Mouse (Mus musculus) hindbrain, embryonic 13.5 days (tissue): ENCODE results near the gene Apba1. TPM values are rescaled to one million over a fixed set of nuclear protein-coding genes. Genes with fewer than 3 reads are reported as not detected.

ENCODE experiments used
- ATAC-seq: fragments of 200-750 bp; cut with Nextera tagmentation; 2 replicates; pipeline ENCODE4 v1.8.0; 2017; ENCODE audit warnings: moderate TSS enrichment; ENCODE audit not compliant: low FRiP score
- H3K27ac ChIP-seq: fragments of 300-500 bp; sonication (generic); 2 replicates; pipeline ENCODE4 v1.5.1; 2015; ENCODE audit warnings: inconsistent platforms, mild to moderate bottlenecking, moderate library complexity
- H3K27me3 ChIP-seq: fragments of 300-500 bp; sonication (generic); 2 replicates; pipeline ENCODE4 v1.6.1; 2015; ENCODE audit warnings: mild to moderate bottlenecking, inconsistent platforms
- H3K36me3 ChIP-seq: fragments of 300-500 bp; sonication (generic); 2 replicates; pipeline ENCODE4 v1.6.1; 2015; ENCODE audit warnings: mild to moderate bottlenecking, inconsistent platforms
- H3K4me1 ChIP-seq: fragments of 300-500 bp; sonication (generic); replicated peaks from 2 replicates; pipeline ENCODE4 v1.6.1; 2015; ENCODE audit warnings: inconsistent platforms
- H3K4me2 ChIP-seq: fragments of 300-500 bp; sonication (generic); 2 replicates; pipeline ENCODE4 v1.6.1; 2015; ENCODE audit warnings: inconsistent platforms, mild to moderate bottlenecking, moderate library complexity
- H3K4me3 ChIP-seq: fragments of 300-500 bp; sonication (generic); 2 replicates; pipeline ENCODE4 v1.5.1; 2015; ENCODE audit warnings: mild to moderate bottlenecking, inconsistent platforms
- H3K9ac ChIP-seq: fragments of 300-500 bp; sonication (generic); 2 replicates; pipeline ENCODE4 v1.6.1; 2015; ENCODE audit warnings: mild to moderate bottlenecking, inconsistent platforms
- H3K9me3 ChIP-seq: fragments of 300-500 bp; sonication (generic); 2 replicates; pipeline ENCODE4 v1.6.1; 2016; ENCODE audit warnings: inconsistent platforms
- WGBS: fragments of 180-500 bp; shearing (Covaris S2); methylation state at CpG from one replicate; pipeline ENCODE4 v1.1.7; 2015; 5-methylcytosine and 5-hydroxymethylcytosine counted together
- polyA plus RNA-seq: library from polyadenylated mRNA; unstranded; fragments of >200 nt; fragmentation: Nextera tagmentation; extraction: Ambion mirVana; gene quantifications from 2 replicates; pipeline ENCODE4 v1.2.1, GENCODE M21; 2015

Gene Apba1
- polyA plus RNA-seq, 1 experiment from 2014 or later = 7.3 TPM

DNA sequence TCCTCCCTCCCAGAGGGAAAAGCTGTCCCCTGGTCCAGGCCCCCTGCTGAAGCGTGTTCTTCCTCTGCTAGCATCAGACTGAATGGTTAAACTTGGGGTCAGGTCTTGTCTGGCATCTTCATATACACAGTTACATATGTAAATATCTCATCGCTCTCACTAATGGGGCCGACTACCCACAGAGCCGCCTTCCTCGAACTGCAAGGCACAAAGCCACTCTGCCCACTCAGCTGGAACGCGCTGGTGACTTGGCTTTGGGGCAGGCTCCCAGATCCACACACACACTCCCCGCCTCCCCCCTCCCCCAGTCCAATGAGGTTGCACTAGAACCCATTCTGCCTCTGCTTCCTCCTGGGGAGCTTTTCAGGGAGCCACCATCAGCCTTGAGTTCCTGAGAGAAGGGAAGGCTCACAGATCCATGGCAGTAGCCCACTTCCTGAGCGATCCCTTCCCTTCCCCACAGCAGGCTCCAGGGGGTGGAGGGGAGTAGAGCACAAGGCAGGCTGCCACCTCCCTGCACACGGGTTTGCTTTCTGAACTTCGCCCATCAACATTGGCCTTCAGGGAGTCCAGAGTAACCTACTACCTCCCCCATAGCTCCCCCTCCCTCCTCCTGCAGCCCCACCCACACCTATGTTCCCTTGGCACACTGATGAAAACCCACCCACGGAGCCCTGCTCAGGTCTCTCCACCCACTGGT, 189.8 kb downstream of the Apba1 start:
- 14% methylated on average over 12 of the region's 12 CpGs for WGBS
- Histone ChIP-seq H3K27ac (no peak overlapping the region), H3K4me1 (peaks cover 9% of the 10 kb centered on the region; the same call in 1 of the 2 replicates), H3K4me3 (no peak overlapping the region), H3K36me3 (peaks cover 35% of the 10 kb centered on the region), H3K4me2 (no peak overlapping the region), H3K27me3 (no peaks in the 10 kb centered on the region), H3K9ac (no peak overlapping the region), H3K9me3 (no peaks in the 10 kb centered on the region)
- ATAC-seq = 0 out of 2 replicates have a peak, but pooled peaks have one; percentile 54

DNA sequence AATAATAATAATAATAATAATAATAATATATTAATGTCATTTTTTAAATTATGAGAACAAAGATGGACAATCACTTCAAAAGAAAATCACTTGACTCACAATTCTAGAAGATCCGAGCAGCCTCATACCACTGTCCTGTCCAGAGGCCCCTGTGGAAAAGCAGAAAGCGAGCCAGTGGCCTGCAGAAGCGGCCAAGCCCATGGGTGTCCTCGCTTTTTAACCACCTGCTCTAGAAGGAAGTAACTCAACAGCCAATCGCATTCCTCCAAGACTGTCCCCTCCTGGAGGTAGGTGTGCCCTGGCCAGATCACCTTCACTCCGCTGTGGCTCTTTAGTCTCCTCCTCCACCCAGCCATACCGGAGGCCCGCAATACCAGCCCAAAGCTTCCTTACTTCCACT, 196.8 kb downstream of the Apba1 start:
- ATAC-seq = no peak
- 91% methylated on average over 8 of the region's 8 CpGs for WGBS
- H3K27me3 ChIP-seq = no peaks in the 10 kb centered on the region
- no peaks in the 10 kb centered on the region for H3K36me3 ChIP-seq
- no peak overlapping the region for H3K4me2 ChIP-seq
- no peak overlapping the region for H3K4me3 ChIP-seq
- H3K9me3 ChIP-seq = no peaks in the 10 kb centered on the region
- no peak overlapping the region for H3K27ac ChIP-seq
- H3K4me1 ChIP-seq = peaks cover 15% of the 10 kb centered on the region
- no peak overlapping the region for H3K9ac ChIP-seq

DNA sequence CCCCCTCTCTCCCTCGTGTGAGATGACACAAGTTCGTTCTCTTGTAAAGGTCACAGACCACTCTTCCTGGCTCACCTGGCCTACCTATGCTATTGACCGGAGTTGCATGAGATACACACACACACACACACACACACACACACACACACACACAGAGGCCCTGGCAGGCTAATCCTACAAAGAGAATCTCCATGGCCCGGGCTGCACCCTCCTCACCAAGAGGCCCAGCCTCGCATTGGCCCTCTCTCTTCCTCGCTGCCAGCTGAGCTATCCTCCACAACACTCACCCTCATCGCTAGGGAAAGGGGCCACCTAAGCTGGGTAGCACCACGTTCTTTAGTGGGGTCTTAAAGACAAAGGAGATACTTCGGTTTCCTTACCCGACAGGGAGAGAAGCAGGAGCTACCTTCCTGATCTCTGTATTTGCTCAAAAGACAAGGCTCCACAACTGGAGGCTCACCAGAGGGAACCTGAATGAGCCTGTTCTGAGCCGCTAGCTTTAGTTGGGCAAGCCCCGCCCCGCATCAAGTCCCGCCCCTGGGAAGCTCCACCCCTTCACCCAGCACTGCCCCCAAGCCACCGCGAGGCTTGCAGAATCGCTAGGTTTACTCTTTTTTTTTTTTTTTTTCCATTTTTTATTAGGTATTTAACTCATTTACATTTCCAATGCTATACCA, 197.8 kb downstream of the Apba1 start:
- ATAC-seq = no peak
- Histone ChIP-seq H3K27me3 (no peaks in the 10 kb centered on the region), H3K27ac (no peak overlapping the region), H3K4me2 (no peak overlapping the region), H3K9ac (no peak overlapping the region), H3K4me1 (peaks cover 24% of the 10 kb centered on the region), H3K9me3 (no peaks in the 10 kb centered on the region), H3K36me3 (no peaks in the 10 kb centered on the region), H3K4me3 (no peak overlapping the region)
- WGBS = 82% methylated on average over 17 of the region's 17 CpGs

DNA sequence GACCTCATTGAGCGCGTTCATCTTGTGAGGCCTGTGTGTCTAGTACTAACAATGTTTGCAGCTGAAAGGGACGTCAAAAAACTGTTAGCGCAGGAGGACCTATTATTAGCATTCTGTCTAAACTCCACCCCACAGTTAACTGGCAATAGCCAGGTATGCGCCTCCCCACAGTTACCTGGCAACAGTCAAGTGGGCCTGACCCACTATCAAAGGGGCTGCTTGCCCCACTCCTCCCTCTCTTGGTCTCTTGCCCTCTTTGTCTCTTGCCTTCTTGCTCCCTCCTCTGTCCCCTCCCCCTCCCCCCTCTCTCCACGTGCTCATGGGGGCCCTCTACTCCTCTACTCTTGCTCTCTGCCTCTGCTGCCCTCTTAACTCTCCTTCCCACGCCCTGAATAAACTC, 198.9 kb downstream of the Apba1 start:
- H3K27ac ChIP-seq = no peak overlapping the region
- no peak for ATAC-seq
- H3K4me3 ChIP-seq = no peak overlapping the region
- no peaks in the 10 kb centered on the region for H3K36me3 ChIP-seq
- 66% methylated on average over 7 of the region's 7 CpGs for WGBS
- H3K4me1 ChIP-seq = peaks cover 25% of the 10 kb centered on the region
- no peaks in the 10 kb centered on the region for H3K9me3 ChIP-seq
- H3K27me3 ChIP-seq = no peaks in the 10 kb centered on the region
- H3K9ac ChIP-seq = no peak overlapping the region
- no peak overlapping the region for H3K4me2 ChIP-seq

DNA sequence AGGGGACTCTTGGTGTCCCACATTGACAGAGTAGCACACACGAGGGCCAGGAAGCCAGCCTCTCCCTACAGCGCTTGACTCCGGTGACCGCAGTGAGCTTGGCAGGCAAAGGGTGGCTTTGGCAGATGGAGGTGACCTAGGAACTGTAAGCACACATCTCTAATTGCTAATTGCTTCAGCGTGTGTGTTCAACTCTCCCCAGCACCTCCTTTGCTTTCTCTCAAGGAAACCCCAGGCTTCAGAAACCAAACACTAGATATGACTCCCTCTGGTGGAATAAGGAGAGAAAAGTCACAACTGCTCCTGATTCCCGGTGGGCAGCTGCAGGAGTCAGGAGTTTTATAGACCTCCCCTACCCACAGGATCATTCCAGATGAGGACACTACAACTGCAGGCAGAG, 200.2 kb downstream of the Apba1 start:
- Histone ChIP-seq H3K36me3 (no peaks in the 10 kb centered on the region), H3K4me1 (peaks cover 25% of the 10 kb centered on the region), H3K9ac (no peak overlapping the region), H3K9me3 (peaks cover 5% of the 10 kb centered on the region; the same call in 1 of the 2 replicates), H3K4me3 (no peak overlapping the region), H3K27ac (no peak overlapping the region), H3K27me3 (no peaks in the 10 kb centered on the region), H3K4me2 (no peak overlapping the region)
- ATAC-seq = peak; percentile 17; the same call in 1 of the 2 replicates
- WGBS = 44% methylated on average over 6 of the region's 6 CpGs

DNA sequence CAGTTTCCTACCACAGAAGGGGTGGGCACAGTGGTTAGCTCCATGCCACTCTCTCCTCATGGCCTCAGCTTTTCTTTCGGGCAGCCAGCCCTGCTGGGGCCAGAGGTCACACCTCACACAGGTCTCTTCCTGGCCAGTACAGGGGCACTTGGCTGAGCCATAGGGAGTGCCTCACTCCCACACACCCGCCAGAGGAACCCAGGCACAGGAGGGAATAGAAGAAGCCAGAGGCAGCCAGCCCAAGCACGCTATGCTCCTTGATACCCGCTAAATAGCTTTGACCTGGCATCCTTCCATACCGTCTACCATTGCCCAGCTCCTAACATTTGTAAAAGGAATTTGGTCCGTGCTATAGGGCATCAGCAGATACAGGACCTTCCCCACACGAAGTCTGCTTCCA, 201.2 kb downstream of the Apba1 start:
- peak; percentile 64 for ATAC-seq

DNA sequence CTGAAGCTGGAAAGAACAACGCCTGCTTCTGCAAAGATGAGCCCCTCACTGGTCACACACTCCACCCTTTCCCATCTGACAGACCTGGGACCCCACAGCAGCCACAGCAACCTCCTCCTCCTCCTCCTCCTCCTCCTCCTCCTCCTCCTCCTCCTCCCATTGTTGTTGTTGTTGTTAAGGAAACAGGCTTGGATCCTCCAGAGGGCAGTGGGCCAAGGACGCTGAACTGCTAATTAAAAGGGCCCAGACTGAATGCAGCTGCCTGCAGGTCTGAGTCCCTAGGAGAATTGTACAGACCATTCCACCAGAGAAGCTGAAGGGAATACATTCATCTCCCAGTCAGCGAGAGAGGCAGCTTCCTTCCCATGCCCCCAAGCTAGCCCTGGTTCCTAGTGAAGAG, 201.6 kb downstream of the Apba1 start:
- 17% methylated on average over 3 of the region's 3 CpGs for WGBS
- Histone ChIP-seq H3K27ac (peak overlapping the region; percentile 63), H3K4me1 (peaks cover 25% of the 10 kb centered on the region), H3K27me3 (no peaks in the 10 kb centered on the region), H3K9me3 (peaks cover 5% of the 10 kb centered on the region; the same call in 1 of the 2 replicates), H3K4me3 (no peak overlapping the region), H3K4me2 (no peak overlapping the region), H3K36me3 (no peaks in the 10 kb centered on the region), H3K9ac (0 out of 2 replicates have a peak overlapping the region, but pooled peaks have one; percentile 35)
- peak; percentile 32 for ATAC-seq

More for the DNA sequence above, 201.2 kb downstream of the Apba1 start:
- 42% methylated on average over 7 of the region's 7 CpGs for WGBS
- Histone ChIP-seq H3K4me2 (no peak overlapping the region), H3K36me3 (no peaks in the 10 kb centered on the region), H3K27me3 (no peaks in the 10 kb centered on the region), H3K4me3 (no peak overlapping the region), H3K9ac (no peak overlapping the region), H3K4me1 (peaks cover 25% of the 10 kb centered on the region), H3K27ac (peak overlapping the region; percentile 63; the same call in 1 of the 2 replicates), H3K9me3 (peaks cover 5% of the 10 kb centered on the region; the same call in 1 of the 2 replicates)

DNA sequence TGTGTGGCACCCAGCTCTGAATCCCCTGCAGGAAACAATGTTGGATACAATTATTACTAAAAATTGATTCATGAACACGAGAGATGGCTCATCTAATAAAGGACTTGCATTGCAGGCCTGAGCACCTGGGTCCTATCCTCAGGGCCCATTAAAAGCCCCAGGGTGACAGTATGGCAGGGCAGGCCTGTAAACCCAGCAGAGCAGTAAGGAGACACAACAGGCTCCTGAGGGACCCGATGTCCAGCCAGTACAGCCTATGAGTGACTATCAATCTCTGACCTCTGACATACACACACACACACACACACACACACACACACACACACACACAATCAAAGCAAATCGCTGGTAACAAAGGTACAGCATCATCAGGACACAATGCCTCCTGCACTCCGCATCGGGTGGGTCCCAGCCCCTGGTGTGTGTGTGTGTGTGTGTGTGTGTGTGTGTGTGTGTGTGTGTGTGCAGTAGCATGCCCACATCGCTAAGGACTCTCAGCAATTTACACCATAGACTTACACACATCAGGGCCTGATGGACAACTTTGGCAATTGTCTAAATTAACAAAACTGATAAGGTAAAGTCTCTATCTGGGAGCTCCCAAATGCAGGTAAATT, 202.3 kb downstream of the Apba1 start:
- Histone ChIP-seq H3K4me3 (no peak overlapping the region), H3K36me3 (no peaks in the 10 kb centered on the region), H3K4me2 (no peak overlapping the region), H3K4me1 (peaks cover 25% of the 10 kb centered on the region), H3K9ac (0 out of 2 replicates have a peak overlapping the region, but pooled peaks have one; percentile 35), H3K27me3 (no peaks in the 10 kb centered on the region), H3K27ac (peak overlapping the region; percentile 58; the same call in 1 of the 2 replicates), H3K9me3 (peaks cover 5% of the 10 kb centered on the region; the same call in 1 of the 2 replicates)
- WGBS = 49% methylated on average over 6 of the region's 6 CpGs
- ATAC-seq = peak; percentile 19; the same call in 1 of the 2 replicates

DNA sequence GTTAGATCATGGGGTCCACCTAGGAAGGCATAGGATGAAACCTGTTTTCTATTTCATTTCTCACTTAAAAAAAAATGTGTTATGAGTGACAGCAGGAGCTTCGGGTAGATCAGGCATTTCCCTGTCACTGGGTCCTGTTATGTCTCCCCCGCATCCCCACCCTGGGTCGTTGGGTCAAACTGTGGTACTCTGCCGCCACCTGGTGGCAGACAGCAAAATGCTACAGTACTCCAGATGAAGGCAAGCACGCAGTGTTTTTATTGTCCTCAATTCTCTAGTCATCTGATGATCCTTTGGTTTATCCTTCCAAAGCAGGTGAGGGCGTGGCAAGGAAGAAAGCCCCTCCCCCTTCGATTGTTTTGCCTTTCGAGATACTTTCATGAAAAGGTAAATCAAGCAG, 202.8 kb downstream of the Apba1 start:
- H3K9me3 ChIP-seq = peaks cover 5% of the 10 kb centered on the region; the same call in 1 of the 2 replicates
- ATAC-seq = peak; percentile 63
- WGBS = 4% methylated on average over 8 of the region's 8 CpGs
- H3K36me3 ChIP-seq = no peaks in the 10 kb centered on the region
- H3K9ac ChIP-seq = no peak overlapping the region
- no peak overlapping the region for H3K4me2 ChIP-seq
- H3K27ac ChIP-seq = no peak overlapping the region
- H3K27me3 ChIP-seq = no peaks in the 10 kb centered on the region
- H3K4me1 ChIP-seq = peaks cover 25% of the 10 kb centered on the region
- H3K4me3 ChIP-seq = no peak overlapping the region

DNA sequence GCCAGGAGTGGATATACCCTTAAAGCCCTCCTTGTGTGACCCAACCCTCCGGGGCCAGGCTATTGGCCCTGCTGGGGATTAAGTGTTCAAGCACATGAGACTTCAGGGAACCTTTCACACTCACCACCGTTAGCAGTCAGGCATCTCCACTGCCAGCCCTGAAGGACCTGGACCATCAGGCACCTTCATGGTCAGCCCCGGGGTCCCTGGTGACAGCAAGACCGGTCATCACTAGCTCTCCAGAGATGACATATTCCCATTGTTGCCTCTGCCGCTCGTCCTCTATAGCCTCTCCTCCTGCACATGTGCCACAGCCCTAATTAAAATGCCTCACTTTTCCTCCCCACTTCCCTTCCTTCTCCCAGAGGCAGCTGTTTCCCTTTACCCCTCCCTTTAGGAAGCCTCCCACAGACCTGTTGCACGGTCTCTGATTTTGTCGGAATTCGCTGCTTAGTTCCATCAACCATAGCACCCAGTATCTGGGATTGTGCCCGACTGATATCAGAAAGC, 205.8 kb downstream of the Apba1 start:
- Histone ChIP-seq H3K9ac (no peak overlapping the region), H3K9me3 (peaks cover 5% of the 10 kb centered on the region; the same call in 1 of the 2 replicates), H3K4me2 (no peak overlapping the region), H3K27me3 (no peaks in the 10 kb centered on the region), H3K4me1 (peaks cover 19% of the 10 kb centered on the region), H3K36me3 (no peaks in the 10 kb centered on the region), H3K27ac (no peak overlapping the region), H3K4me3 (no peak overlapping the region)
- no peak for ATAC-seq
- 69% methylated on average over 10 of the region's 10 CpGs for WGBS

DNA sequence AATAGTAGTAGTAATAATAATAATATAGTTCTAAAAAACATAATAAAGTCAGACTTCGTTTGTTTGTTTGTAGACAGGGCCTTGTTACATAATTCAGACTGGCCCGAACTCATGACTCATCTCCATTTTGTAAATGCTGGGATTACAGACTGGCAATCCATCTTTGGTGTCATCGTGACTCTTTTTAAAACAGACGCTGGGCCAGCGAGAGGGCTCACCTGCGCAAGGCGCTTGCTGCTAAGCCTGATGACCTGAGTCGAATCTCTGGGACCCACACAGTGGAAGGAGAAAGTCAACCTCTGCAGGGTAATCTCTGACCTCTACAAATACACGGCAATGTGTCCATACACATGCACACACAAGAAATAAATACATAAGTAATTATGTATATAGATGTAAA, 207.7 kb downstream of the Apba1 start:
- H3K4me3 ChIP-seq = no peak overlapping the region
- H3K36me3 ChIP-seq = no peaks in the 10 kb centered on the region
- no peak overlapping the region for H3K27ac ChIP-seq
- H3K4me1 ChIP-seq = peaks cover 1% of the 10 kb centered on the region; the same call in 1 of the 2 replicates
- 97% methylated on average over 9 of the region's 9 CpGs for WGBS
- peaks cover 5% of the 10 kb centered on the region; the same call in 1 of the 2 replicates for H3K9me3 ChIP-seq
- H3K27me3 ChIP-seq = no peaks in the 10 kb centered on the region
- no peak for ATAC-seq
- no peak overlapping the region for H3K4me2 ChIP-seq
- no peak overlapping the region for H3K9ac ChIP-seq

DNA sequence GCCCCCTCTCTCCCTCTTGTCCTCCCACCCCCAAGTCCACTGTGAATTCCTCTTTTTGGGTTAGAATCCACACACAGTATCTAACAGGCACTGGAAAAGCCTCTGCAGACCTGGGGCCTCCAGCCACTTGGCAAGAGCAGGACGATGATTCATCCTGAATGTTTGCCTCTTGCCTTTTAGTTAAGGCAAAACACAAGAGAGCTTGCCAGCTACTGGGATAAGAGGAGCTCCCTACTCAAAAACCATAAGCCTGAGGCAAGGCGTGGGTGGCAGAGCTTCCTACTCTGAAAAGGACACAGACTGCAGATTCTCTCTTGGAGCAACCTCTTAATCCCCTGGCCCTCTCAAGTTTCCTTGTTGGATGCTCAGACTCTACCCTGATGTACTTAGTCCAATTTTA, 208.5 kb downstream of the Apba1 start:
- H3K4me2 ChIP-seq = no peak overlapping the region
- no peaks in the 10 kb centered on the region for H3K36me3 ChIP-seq
- H3K4me1 ChIP-seq = no peaks in the 10 kb centered on the region
- no peak overlapping the region for H3K9ac ChIP-seq
- no peak overlapping the region for H3K27ac ChIP-seq
- 73% methylated on average over 2 of the region's 2 CpGs for WGBS
- no peak overlapping the region for H3K4me3 ChIP-seq
- no peak for ATAC-seq
- peaks cover 5% of the 10 kb centered on the region; the same call in 1 of the 2 replicates for H3K9me3 ChIP-seq
- H3K27me3 ChIP-seq = no peaks in the 10 kb centered on the region
